Mouse (Mus musculus): ENCODE data around the gene Sfxn4. TPM values are rescaled to one million over a fixed set of nuclear protein-coding genes. Genes with fewer than 3 reads are reported as not detected.

Gene Sfxn4
- total and polyA plus RNA-seq, 2 experiments from 2014 or later = 6.3 to 7.7 TPM

- Histone ChIP-seq H3K9ac (replicated peaks; ENCODE audit: low read depth, low read length) (no peak overlapping the region), H3K4me2 (ENCODE audit: low read depth, low read length) (no peak overlapping the region), H3K27me3 (ENCODE audit: control insufficient read depth, insufficient read depth, low read length) (no peaks in the 10 kb centered on the region), H3K4me1 (ENCODE audit: control insufficient read depth, insufficient read depth) (no peaks in the 10 kb centered on the region), H3K4me3 (ENCODE audit: low read depth, low read length) (no peak overlapping the region), H3K27ac (ENCODE audit: low read depth) (no peak overlapping the region), H3K36me3 (replicated peaks; ENCODE audit: control insufficient read depth, insufficient read depth, low read length) (peaks cover 57% of the 10 kb centered on the region), H3K9me3 (replicated peaks; ENCODE audit: control insufficient read depth, low read length) (no peaks in the 10 kb centered on the region)
- TF ChIP-seq EP300 (IDR thresholded peaks at IDR 0.05; ENCODE audit: low read depth) (no peak), CTCF (IDR thresholded peaks at IDR 0.05; ENCODE audit: low read depth) (peak; percentile 66)
- peak; percentile 66 for DNase-seq (ENCODE audit: low spot score)
- ATAC-seq (ENCODE audit: insufficient read depth, low read depth) = peak; percentile 75
- WGBS = 30% methylated on average over 1 of the region's 1 CpGs
Measured at GRCm38 (mm10) chr19:60837747-60838146, 23.5 kb downstream of the Sfxn4 start.

DNA sequence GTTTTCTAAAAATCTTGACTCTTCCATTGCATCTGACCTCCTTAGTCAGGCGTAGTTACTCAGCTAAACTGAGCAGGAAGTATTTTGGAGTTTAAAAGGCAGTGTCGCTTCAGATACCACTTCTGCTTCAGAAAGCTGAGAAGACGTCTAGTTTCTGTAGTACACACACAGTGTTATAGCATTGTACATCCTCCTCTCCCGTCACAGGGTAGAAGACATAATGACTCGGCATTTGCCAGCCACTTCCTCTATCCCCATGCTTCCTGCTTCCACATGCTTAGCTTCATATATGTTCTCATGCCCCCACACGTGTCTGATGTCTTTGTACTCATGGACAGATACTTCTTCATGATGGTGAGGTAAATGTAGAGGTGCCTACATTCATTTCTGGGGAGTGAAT, 42.6 kb downstream of the Sfxn4 start:
- H3K9ac ChIP-seq (replicated peaks; ENCODE audit: low read depth, low read length) = no peak overlapping the region
- H3K9me3 ChIP-seq (replicated peaks; ENCODE audit: control insufficient read depth, low read length) = no peaks in the 10 kb centered on the region
- TF ChIP-seq EP300 (IDR thresholded peaks at IDR 0.05; ENCODE audit: low read depth) (no peak), CTCF (IDR thresholded peaks at IDR 0.05; ENCODE audit: low read depth) (no peak)
- ATAC-seq (ENCODE audit: insufficient read depth, low read depth) (no peak), DNase-seq (ENCODE audit: low spot score) (no peak)
- no peaks in the 10 kb centered on the region for H3K27me3 ChIP-seq (ENCODE audit: control insufficient read depth, insufficient read depth, low read length)
- H3K36me3 ChIP-seq (replicated peaks; ENCODE audit: control insufficient read depth, insufficient read depth, low read length) = peaks cover 72% of the 10 kb centered on the region
- H3K4me3 ChIP-seq (ENCODE audit: low read depth, low read length) = no peak overlapping the region
- no peak overlapping the region for H3K27ac ChIP-seq (ENCODE audit: low read depth)
- no peak overlapping the region for H3K4me2 ChIP-seq (ENCODE audit: low read depth, low read length)
- H3K4me1 ChIP-seq (ENCODE audit: control insufficient read depth, insufficient read depth) = no peaks in the 10 kb centered on the region
- 80% methylated on average over 6 of the region's 6 CpGs for WGBS

- peaks cover 23% of the 10 kb centered on the region for H3K36me3 ChIP-seq (replicated peaks; ENCODE audit: control insufficient read depth, insufficient read depth, low read length)
- no peak for ATAC-seq (ENCODE audit: insufficient read depth, low read depth)
Measured at GRCm38 (mm10) chr19:60813133-60813532, 48.1 kb downstream of the Sfxn4 start.

DNA sequence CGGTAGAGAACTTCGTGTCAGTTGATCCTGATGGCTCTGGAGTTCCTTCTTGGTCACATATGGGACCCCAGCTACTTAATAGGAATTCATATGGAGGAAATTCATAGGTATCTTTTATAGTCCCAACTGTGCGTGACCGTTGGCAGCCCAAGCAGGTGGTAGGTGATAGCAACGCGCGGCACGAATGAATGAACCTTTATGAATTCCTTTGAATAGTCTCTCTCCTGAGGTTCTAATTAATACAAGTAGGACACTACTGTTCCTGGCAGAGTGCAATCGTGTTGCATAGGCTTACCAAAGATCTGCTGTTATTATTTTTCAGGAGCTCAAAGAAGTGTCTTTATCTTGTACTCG, 49.3 kb downstream of the Sfxn4 start:
- Histone ChIP-seq H3K4me1 (ENCODE audit: control insufficient read depth, insufficient read depth) (peaks cover 4% of the 10 kb centered on the region), H3K9ac (replicated peaks; ENCODE audit: low read depth, low read length) (peak overlapping the region; percentile 65), H3K27ac (ENCODE audit: low read depth) (peak overlapping the region; percentile 63; the same call in 1 of the 2 replicates), H3K4me3 (ENCODE audit: low read depth, low read length) (peak overlapping the region; percentile 77), H3K4me2 (ENCODE audit: low read depth, low read length) (peak overlapping the region; percentile 86), H3K27me3 (ENCODE audit: control insufficient read depth, insufficient read depth, low read length) (no peaks in the 10 kb centered on the region), H3K9me3 (replicated peaks; ENCODE audit: control insufficient read depth, low read length) (no peaks in the 10 kb centered on the region), H3K36me3 (replicated peaks; ENCODE audit: control insufficient read depth, insufficient read depth, low read length) (peaks cover 21% of the 10 kb centered on the region)
- DNase-seq (ENCODE audit: low spot score) = no peak
- WGBS = 16% methylated on average over 10 of the region's 10 CpGs
- no peak for ATAC-seq (ENCODE audit: insufficient read depth, low read depth)
- TF ChIP-seq CTCF (IDR thresholded peaks at IDR 0.05; ENCODE audit: low read depth) (no peak), EP300 (IDR thresholded peaks at IDR 0.05; ENCODE audit: low read depth) (no peak)

More at GRCm38 (mm10) chr19:60813133-60813532, 48.1 kb downstream of the Sfxn4 start:
- no peaks in the 10 kb centered on the region for H3K27me3 ChIP-seq (ENCODE audit: control insufficient read depth, insufficient read depth, low read length)
- H3K4me1 ChIP-seq (ENCODE audit: control insufficient read depth, insufficient read depth) = peaks cover 4% of the 10 kb centered on the region
- no peak overlapping the region for H3K27ac ChIP-seq (ENCODE audit: low read depth)
- no peaks in the 10 kb centered on the region for H3K9me3 ChIP-seq (replicated peaks; ENCODE audit: control insufficient read depth, low read length)
- TF ChIP-seq CTCF (IDR thresholded peaks at IDR 0.05; ENCODE audit: low read depth) (no peak), EP300 (IDR thresholded peaks at IDR 0.05; ENCODE audit: low read depth) (no peak)
- 89% methylated on average over 6 of the region's 6 CpGs for WGBS
- H3K4me3 ChIP-seq (ENCODE audit: low read depth, low read length) = no peak overlapping the region
- no peak overlapping the region for H3K9ac ChIP-seq (replicated peaks; ENCODE audit: low read depth, low read length)
- H3K4me2 ChIP-seq (ENCODE audit: low read depth, low read length) = no peak overlapping the region
- no peak for DNase-seq (ENCODE audit: low spot score)

DNA sequence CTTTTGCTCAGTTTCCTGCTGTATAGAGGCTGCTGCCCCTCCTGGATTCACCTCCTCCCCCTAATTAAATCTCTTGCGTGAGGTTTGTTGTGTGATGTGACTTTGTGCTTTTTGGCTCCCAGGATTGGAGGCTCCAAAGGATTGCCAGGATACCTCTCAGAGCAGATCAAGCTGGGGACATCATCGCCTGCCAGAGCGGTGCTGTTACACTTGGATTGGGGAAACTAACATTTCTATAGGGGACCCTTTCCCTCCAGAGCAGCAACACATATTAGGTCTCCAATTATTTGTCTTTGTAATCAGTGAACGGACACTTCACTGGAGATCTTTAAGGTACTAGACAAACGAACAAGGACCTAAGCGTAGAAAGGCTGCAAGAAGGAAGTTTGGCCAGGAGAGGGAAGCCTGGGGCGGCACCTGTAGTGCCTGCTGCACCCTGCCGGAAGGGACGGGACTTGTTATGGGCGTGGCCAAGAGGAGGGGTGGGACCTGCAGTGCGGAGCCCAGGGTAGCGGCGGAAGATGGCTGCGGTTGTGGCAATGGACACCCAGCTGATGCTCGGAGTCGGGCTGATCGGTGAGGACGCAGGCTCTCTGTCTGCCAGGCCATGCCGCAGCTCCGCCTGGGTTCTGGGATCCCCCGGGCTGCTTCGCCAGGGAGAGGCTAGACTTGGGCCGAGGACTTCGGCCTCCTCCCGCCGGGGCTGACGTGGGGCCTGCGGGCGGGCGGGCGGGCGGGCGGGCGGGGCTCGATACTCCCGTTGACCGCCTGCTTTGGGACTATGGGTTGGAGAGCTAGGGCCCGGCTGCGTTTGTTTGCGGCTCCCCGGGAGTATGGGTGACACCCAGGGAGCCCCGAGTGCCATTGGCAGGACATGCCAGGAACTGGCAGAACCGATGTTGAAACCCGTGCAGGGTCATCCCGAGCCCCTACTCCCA, 49.9 kb downstream of the Sfxn4 start, which contains the start of gene Fam45a:
Fam45a (plus strand) TSS at position 488 of the 938 bp plus-strand sequence.
- TF ChIP-seq EP300 (IDR thresholded peaks at IDR 0.05; ENCODE audit: low read depth) (no peak), CTCF (IDR thresholded peaks at IDR 0.05; ENCODE audit: low read depth) (peak; percentile 88)
- WGBS = 2% methylated on average over 43 of the region's 45 CpGs
- ATAC-seq (ENCODE audit: insufficient read depth, low read depth) = peak; percentile 100

More for the DNA sequence above, 49.9 kb downstream of the Sfxn4 start, which contains the start of gene Fam45a:
- H3K4me2 ChIP-seq (ENCODE audit: low read depth, low read length) = peak within 1 kb of the TSS; percentile 86
- peak; percentile 97 for DNase-seq (ENCODE audit: low spot score)
- H3K27me3 ChIP-seq (ENCODE audit: control insufficient read depth, insufficient read depth, low read length) = no peaks in the 10 kb centered on the region
- H3K9ac ChIP-seq (replicated peaks; ENCODE audit: low read depth, low read length) = peak within 1 kb of the TSS; percentile 65
- peak within 1 kb of the TSS; percentile 63 for H3K27ac ChIP-seq (ENCODE audit: low read depth)
- peak within 1 kb of the TSS; percentile 77 for H3K4me3 ChIP-seq (ENCODE audit: low read depth, low read length)
- peaks cover 4% of the 10 kb centered on the region for H3K4me1 ChIP-seq (ENCODE audit: control insufficient read depth, insufficient read depth)
- peaks cover 15% of the 10 kb centered on the region for H3K36me3 ChIP-seq (replicated peaks; ENCODE audit: control insufficient read depth, insufficient read depth, low read length)
- H3K9me3 ChIP-seq (replicated peaks; ENCODE audit: control insufficient read depth, low read length) = no peaks in the 10 kb centered on the region

All from heart, postnatal 0 days (tissue).